Mouse (Mus musculus): ENCODE results near the gene Dlx6. TPM values are rescaled to one million over a fixed set of nuclear protein-coding genes. Genes with fewer than 3 reads are reported as not detected.
A peak's percentile ranks its signal among the peaks of the same experiment; 100 is the strongest.

Dlx6 gene
- polyA plus RNA-seq, 1 experiment from 2014 or later = not detected

- WGBS = 12% methylated on average over 5 of the region's 5 CpGs
- ATAC-seq (ENCODE audit: low FRiP score, low TSS enrichment) (no peak), DNase-seq (ENCODE audit: low spot score) (no peak)
- Histone ChIP-seq H3K36me3 (ENCODE audit: control insufficient read depth, insufficient read depth, low read length) (no peaks in the 10 kb centered on the region), H3K4me3 (ENCODE audit: low read depth, low read length) (no peak overlapping the region), H3K9ac (ENCODE audit: low read length) (no peak overlapping the region), H3K27me3 (ENCODE audit: control insufficient read depth, insufficient read depth, low read length) (peaks cover 22% of the 10 kb centered on the region), H3K4me1 (replicated peaks; ENCODE audit: control insufficient read depth, insufficient read depth) (0 out of 2 replicates have a peak, but pooled peaks cover 3% of the 10 kb centered on the region), H3K4me2 (replicated peaks; ENCODE audit: low read depth) (no peak overlapping the region), H3K9me3 (ENCODE audit: control insufficient read depth, low read length) (no peaks in the 10 kb centered on the region), H3K27ac (replicated peaks) (no peak overlapping the region)
- no peak for TF ChIP-seq CTCF (IDR thresholded peaks at IDR 0.05; ENCODE audit: low read depth)
- TF ChIP-seq EP300 (optimal IDR thresholded peaks at IDR 0.05) = no peak
Observed at GRCm38 (mm10) chr6:6877346-6877910, 14.3 kb downstream of the Dlx6 start.

GRCm38 (mm10) chr6:6877981-6878840 lies 15.1 kb downstream of the Dlx6 start:
- Histone ChIP-seq H3K36me3 (ENCODE audit: control insufficient read depth, insufficient read depth, low read length) (no peaks in the 10 kb centered on the region), H3K4me2 (replicated peaks; ENCODE audit: low read depth) (no peak overlapping the region), H3K9me3 (ENCODE audit: control insufficient read depth, low read length) (no peaks in the 10 kb centered on the region), H3K4me3 (ENCODE audit: low read depth, low read length) (no peak overlapping the region), H3K4me1 (replicated peaks; ENCODE audit: control insufficient read depth, insufficient read depth) (0 out of 2 replicates have a peak, but pooled peaks cover 3% of the 10 kb centered on the region), H3K9ac (ENCODE audit: low read length) (no peak overlapping the region), H3K27me3 (ENCODE audit: control insufficient read depth, insufficient read depth, low read length) (peaks cover 25% of the 10 kb centered on the region), H3K27ac (replicated peaks) (no peak overlapping the region)
- no peak for TF ChIP-seq CTCF (IDR thresholded peaks at IDR 0.05; ENCODE audit: low read depth)
- TF ChIP-seq EP300 (optimal IDR thresholded peaks at IDR 0.05) = no peak
- WGBS = 10% methylated on average over 34 of the region's 34 CpGs
- DNase-seq (ENCODE audit: low spot score) (no peak), ATAC-seq (ENCODE audit: low FRiP score, low TSS enrichment) (0 out of 2 replicates have a peak, but pooled peaks have one; percentile 18)

- no peak for TF ChIP-seq CTCF (IDR thresholded peaks at IDR 0.05; ENCODE audit: low read depth)
- TF ChIP-seq EP300 (optimal IDR thresholded peaks at IDR 0.05) = no peak
- peaks cover 28% of the 10 kb centered on the region for H3K27me3 ChIP-seq (ENCODE audit: control insufficient read depth, insufficient read depth, low read length)
- 4% methylated on average over 14 of the region's 14 CpGs for WGBS
- no peak overlapping the region for H3K4me2 ChIP-seq (replicated peaks; ENCODE audit: low read depth)
- H3K4me3 ChIP-seq (ENCODE audit: low read depth, low read length) = no peak overlapping the region
- H3K4me1 ChIP-seq (replicated peaks; ENCODE audit: control insufficient read depth, insufficient read depth) = 0 out of 2 replicates have a peak, but pooled peaks cover 3% of the 10 kb centered on the region
- ATAC-seq (ENCODE audit: low FRiP score, low TSS enrichment) (no peak), DNase-seq (ENCODE audit: low spot score) (no peak)
- no peak overlapping the region for H3K9ac ChIP-seq (ENCODE audit: low read length)
- no peak overlapping the region for H3K27ac ChIP-seq (replicated peaks)
- H3K36me3 ChIP-seq (ENCODE audit: control insufficient read depth, insufficient read depth, low read length) = no peaks in the 10 kb centered on the region
- no peaks in the 10 kb centered on the region for H3K9me3 ChIP-seq (ENCODE audit: control insufficient read depth, low read length)
Observed at GRCm38 (mm10) chr6:6878841-6879291, 15.7 kb downstream of the Dlx6 start.

- no peak overlapping the region for H3K9ac ChIP-seq (ENCODE audit: low read length)
Observed at GRCm38 (mm10) chr6:6879371-6880325, 16.5 kb downstream of the Dlx6 start.

GRCm38 (mm10) chr6:6880361-6881114 lies 17.4 kb downstream of the Dlx6 start:
- 0 out of 2 replicates have a peak, but pooled peaks cover 3% of the 10 kb centered on the region for H3K4me1 ChIP-seq (replicated peaks; ENCODE audit: control insufficient read depth, insufficient read depth)
- no peak overlapping the region for H3K27ac ChIP-seq (replicated peaks)
- no peak for DNase-seq (ENCODE audit: low spot score)
- ATAC-seq (ENCODE audit: low FRiP score, low TSS enrichment) = no peak
- peaks cover 20% of the 10 kb centered on the region; the same call in 1 of the 2 replicates for H3K27me3 ChIP-seq (ENCODE audit: control insufficient read depth, insufficient read depth, low read length)
- peak overlapping the region; percentile 67 for H3K4me2 ChIP-seq (replicated peaks; ENCODE audit: low read depth)
- H3K4me3 ChIP-seq (ENCODE audit: low read depth, low read length) = peak overlapping the region; percentile 41
- 3% methylated on average over 24 of the region's 24 CpGs for WGBS
- H3K9me3 ChIP-seq (ENCODE audit: control insufficient read depth, low read length) = no peaks in the 10 kb centered on the region
- no peak overlapping the region for H3K9ac ChIP-seq (ENCODE audit: low read length)
- H3K36me3 ChIP-seq (ENCODE audit: control insufficient read depth, insufficient read depth, low read length) = no peaks in the 10 kb centered on the region
- TF ChIP-seq EP300 (optimal IDR thresholded peaks at IDR 0.05) (no peak), CTCF (IDR thresholded peaks at IDR 0.05; ENCODE audit: low read depth) (no peak)

More at GRCm38 (mm10) chr6:6879371-6880325, 16.5 kb downstream of the Dlx6 start:
- ATAC-seq (ENCODE audit: low FRiP score, low TSS enrichment) (no peak), DNase-seq (ENCODE audit: low spot score) (no peak)
- 3% methylated on average over 44 of the region's 44 CpGs for WGBS
- Histone ChIP-seq H3K4me3 (ENCODE audit: low read depth, low read length) (peak overlapping the region; percentile 15; the same call in 1 of the 2 replicates), H3K27ac (replicated peaks) (no peak overlapping the region), H3K4me2 (replicated peaks; ENCODE audit: low read depth) (no peak overlapping the region), H3K9me3 (ENCODE audit: control insufficient read depth, low read length) (no peaks in the 10 kb centered on the region), H3K36me3 (ENCODE audit: control insufficient read depth, insufficient read depth, low read length) (no peaks in the 10 kb centered on the region), H3K4me1 (replicated peaks; ENCODE audit: control insufficient read depth, insufficient read depth) (0 out of 2 replicates have a peak, but pooled peaks cover 3% of the 10 kb centered on the region), H3K27me3 (ENCODE audit: control insufficient read depth, insufficient read depth, low read length) (peaks cover 22% of the 10 kb centered on the region; the same call in 1 of the 2 replicates)
- TF ChIP-seq CTCF (IDR thresholded peaks at IDR 0.05; ENCODE audit: low read depth) (no peak), EP300 (optimal IDR thresholded peaks at IDR 0.05) (no peak)

Data from stomach, postnatal 0 days (tissue).